Mouse (Mus musculus) limb, embryonic 10.5 days (tissue): Measurements from ENCODE around the gene Vmn2r108. TPM values are rescaled to one million over a fixed set of nuclear protein-coding genes. Genes with fewer than 3 reads are reported as not detected.
"Not testable (repeated sequence)": the region's sequence is repeated elsewhere in the genome, so short reads cannot be mapped to it uniquely, and the experiment has no call there.

Experiments
- DNase-seq: peaks from one replicate; pipeline ENCODE4 v3.0.0-alpha.2; 2017; ENCODE audit warnings: low spot score
- H3K27ac ChIP-seq: fragments of 300-500 bp; sonication (generic); 2 replicates; pipeline ENCODE4 v1.5.1; 2016; ENCODE audit warnings: mild to moderate bottlenecking
- H3K27me3 ChIP-seq: fragments of 300-500 bp; sonication (generic); 2 replicates; pipeline ENCODE4 v1.6.1; 2016; ENCODE audit warnings: low read depth, mild to moderate bottlenecking; ENCODE audit not compliant: poor library complexity, severe bottlenecking
- H3K36me3 ChIP-seq: fragments of 300-500 bp; sonication (generic); 2 replicates; pipeline ENCODE4 v1.6.1; 2016; ENCODE audit warnings: mild to moderate bottlenecking, moderate library complexity
- H3K4me1 ChIP-seq: fragments of 300-500 bp; sonication (generic); 2 replicates; pipeline ENCODE4 v1.6.1; 2016
- H3K4me3 ChIP-seq: fragments of 300-500 bp; sonication (generic); 2 replicates; pipeline ENCODE4 v1.5.1; 2016; ENCODE audit warnings: mild to moderate bottlenecking, moderate library complexity
- H3K9me3 ChIP-seq: fragments of 300-500 bp; sonication (generic); replicated peaks from 2 replicates; pipeline ENCODE4 v1.6.1; 2016; ENCODE audit warnings: mild to moderate bottlenecking
- WGBS: fragments of 180-500 bp; shearing (Covaris S2); methylation state at CpG from one replicate; pipeline ENCODE4 v1.1.7; 2016; 5-methylcytosine and 5-hydroxymethylcytosine counted together
- polyA plus RNA-seq: library from polyadenylated mRNA; unstranded; fragments of >200 nt; fragmentation: Nextera tagmentation; extraction: Ambion mirVana; gene quantifications from 2 replicates; pipeline ENCODE4 v1.2.1, GENCODE M21; 2016

The Vmn2r108 gene
- polyA plus RNA-seq: not detected in 2 replicates

DNA sequence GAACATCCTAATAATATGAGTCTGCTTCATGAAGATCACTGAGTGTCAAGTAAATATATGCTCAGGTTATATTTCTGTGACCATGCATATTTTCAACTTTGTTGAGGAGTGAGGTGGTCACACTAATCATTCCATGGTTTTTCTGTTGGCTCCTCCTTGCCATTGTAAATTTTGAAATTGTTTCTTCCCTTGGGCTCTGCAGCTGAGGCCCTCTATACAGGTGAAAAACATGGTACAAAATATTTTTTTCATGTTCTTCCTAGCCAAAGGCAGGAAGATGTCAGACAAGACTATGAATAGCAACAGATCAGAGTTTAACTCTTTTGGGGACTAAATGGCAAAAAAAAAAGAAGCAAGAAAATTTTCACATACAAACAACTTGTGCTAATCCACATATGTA lies at the start of gene Vmn2r108:
Vmn2r108 (minus strand) TSS at position 101 of the 400 bp plus-strand sequence.
- Histone ChIP-seq H3K27ac (no peak within 1 kb of the TSS), H3K4me1 (no peaks in the 10 kb centered on the region), H3K4me3 (no peak within 1 kb of the TSS), H3K27me3 (no peaks in the 10 kb centered on the region), H3K36me3 (no peaks in the 10 kb centered on the region), H3K9me3 (no peaks in the 10 kb centered on the region)
- no peak for DNase-seq

DNA sequence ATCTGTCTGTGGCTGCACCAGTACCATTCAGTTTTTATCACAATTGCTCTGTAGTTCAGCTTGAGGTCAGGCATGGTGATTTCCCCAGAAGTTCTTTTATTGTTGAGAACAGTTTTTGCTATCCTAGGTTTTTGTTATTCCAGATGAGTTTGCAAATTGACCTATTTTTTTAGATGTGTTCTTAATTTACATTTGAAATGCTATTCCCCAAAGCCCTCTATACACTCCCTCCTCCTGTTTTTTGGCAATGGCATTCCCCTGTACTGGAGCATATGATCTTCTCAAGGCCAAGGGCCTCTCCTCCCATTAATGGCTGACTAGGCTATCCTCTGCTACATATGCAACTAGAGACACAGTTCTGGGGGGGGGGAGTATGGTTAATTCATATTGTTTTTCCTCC lies 27.1 kb upstream of the Vmn2r108 start:
- not testable (repeated sequence) for H3K36me3 ChIP-seq, H3K4me3 ChIP-seq, H3K9me3 ChIP-seq, H3K27ac ChIP-seq, DNase-seq, H3K4me1 ChIP-seq, H3K27me3 ChIP-seq

DNA sequence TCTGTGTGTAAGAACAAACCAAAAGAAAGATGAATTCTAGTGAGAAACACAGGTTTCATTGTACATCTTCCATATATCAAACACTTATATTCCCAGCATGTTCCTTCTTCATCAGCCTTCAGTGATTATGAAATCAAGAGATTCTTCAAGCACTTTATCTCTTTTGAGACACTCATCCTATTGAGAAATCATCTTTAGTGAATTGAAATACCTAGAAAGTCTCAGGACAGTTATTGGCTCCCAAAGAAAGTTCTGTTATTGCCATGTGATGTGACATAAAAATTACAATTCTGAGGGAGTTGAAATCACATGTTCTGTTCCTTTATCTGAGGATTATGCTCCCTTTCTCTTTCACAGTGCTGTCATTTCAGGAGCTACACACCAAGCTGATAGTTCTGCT lies 16.7 kb upstream of the Vmn2r108 start, which contains the start of gene Vmn1r225:
Vmn1r225 (plus strand) TSS at position 301 of the 400 bp plus-strand sequence.
- no peak within 1 kb of the TSS for H3K27ac ChIP-seq

DNA sequence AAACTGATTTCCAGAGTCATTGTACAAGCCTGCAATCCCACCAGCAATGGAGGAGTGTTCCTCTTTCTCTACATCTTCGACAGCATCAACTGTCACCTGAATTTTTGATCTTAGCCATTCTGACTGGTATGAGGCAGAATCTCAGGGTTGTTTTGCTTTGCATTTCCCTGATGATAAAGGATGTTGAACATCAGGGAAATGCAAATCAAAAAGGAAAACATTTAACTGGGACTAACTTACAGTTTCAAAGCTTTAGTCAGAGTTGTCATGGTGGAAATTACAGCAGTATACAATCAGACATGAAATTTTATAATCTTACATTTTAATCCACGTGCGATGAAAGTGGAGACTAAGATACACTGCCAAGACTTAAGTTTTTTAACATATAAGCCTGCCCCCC lies 7.8 kb downstream of the Vmn2r108 start:
- Histone ChIP-seq H3K27ac (no peak overlapping the region), H3K36me3 (no peaks in the 10 kb centered on the region), H3K9me3 (no peaks in the 10 kb centered on the region), H3K4me1 (no peaks in the 10 kb centered on the region), H3K4me3 (no peak overlapping the region), H3K27me3 (no peaks in the 10 kb centered on the region)
- no peak for DNase-seq
- 83% methylated on average over 3 of the region's 3 CpGs for WGBS

More for the DNA sequence above, 16.7 kb upstream of the Vmn2r108 start, which contains the start of gene Vmn1r225:
- H3K9me3 ChIP-seq: no peaks in the 10 kb centered on the region
- H3K36me3 ChIP-seq: no peaks in the 10 kb centered on the region
- no peaks in the 10 kb centered on the region for H3K4me1 ChIP-seq
- no peak within 1 kb of the TSS for H3K4me3 ChIP-seq
- DNase-seq: no peak
- H3K27me3 ChIP-seq: no peaks in the 10 kb centered on the region

DNA sequence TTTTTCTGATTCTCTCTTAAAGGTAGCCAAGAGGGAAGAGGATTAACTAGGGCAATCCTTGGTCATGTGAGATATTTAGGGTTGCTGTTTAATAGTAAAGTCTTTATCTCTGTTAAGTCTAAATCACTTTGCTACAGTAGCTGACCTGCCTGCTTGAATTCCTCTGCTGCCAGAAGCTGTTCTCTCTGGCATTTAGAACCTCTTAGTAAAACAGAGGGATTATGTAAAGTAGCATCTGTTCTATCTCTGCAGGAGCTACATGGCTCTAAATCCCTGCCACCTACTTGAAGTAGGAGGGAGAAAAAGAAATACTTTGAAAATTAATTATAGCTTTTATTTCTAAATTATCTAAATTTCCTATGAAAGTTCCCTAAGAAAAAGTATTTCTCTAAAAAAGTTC lies 41.9 kb downstream of the Vmn2r108 start:
- Histone ChIP-seq H3K9me3 (peaks cover 5% of the 10 kb centered on the region; the same call in 1 of the 2 replicates), H3K27me3 (no peaks in the 10 kb centered on the region), H3K4me1 (no peaks in the 10 kb centered on the region), H3K4me3 (no peak overlapping the region), H3K36me3 (no peaks in the 10 kb centered on the region), H3K27ac (no peak overlapping the region)
- no peak for DNase-seq

DNA sequence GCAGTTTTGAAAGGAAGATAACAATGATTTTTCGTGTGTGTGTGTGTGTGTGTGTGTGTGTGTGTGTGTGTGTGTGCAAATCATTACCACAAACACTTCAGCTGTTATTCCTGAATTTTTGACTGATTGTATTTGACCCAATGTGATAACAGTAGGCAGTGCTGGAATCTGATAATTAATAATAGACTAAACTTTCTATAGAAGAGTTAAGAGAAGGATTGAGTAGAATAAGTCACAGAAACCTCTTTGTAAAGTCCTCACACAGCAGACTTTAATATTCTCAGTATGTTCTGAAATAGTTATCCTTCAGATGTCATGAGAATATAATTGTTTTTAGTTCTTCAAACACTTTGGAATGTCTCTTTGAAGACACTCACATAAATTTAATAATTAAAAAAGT lies 67.3 kb downstream of the Vmn2r108 start, which contains the start of gene Vmn1r224:
Vmn1r224 (plus strand) TSS at position 301 of the 400 bp plus-strand sequence.
- DNase-seq: no peak
- no peaks in the 10 kb centered on the region for H3K27me3 ChIP-seq
- no peaks in the 10 kb centered on the region for H3K4me1 ChIP-seq
- no peaks in the 10 kb centered on the region for H3K36me3 ChIP-seq
- H3K27ac ChIP-seq: no peak within 1 kb of the TSS
- no peak within 1 kb of the TSS for H3K4me3 ChIP-seq
- 41% methylated on average over 1 of the region's 1 CpGs for WGBS
- H3K9me3 ChIP-seq: no peaks in the 10 kb centered on the region

Other genes with a start within 250 kb of the Vmn2r108 start
- not detected in 2 replicates for gene Vmn2r105, start 246.3 kb downstream of the Vmn2r108 start, polyA plus RNA-seq
- not detected in 2 replicates for gene Vmn2r106, start 195.8 kb downstream of the Vmn2r108 start, polyA plus RNA-seq
- gene Vmn2r107, start 136.1 kb downstream of the Vmn2r108 start, polyA plus RNA-seq: not detected in 2 replicates
- gene Vmn1r224, start 67.2 kb downstream of the Vmn2r108 start, polyA plus RNA-seq: not detected in 2 replicates
- not detected in 2 replicates for gene Vmn1r225, start 16.8 kb upstream of the Vmn2r108 start, polyA plus RNA-seq
- not detected in 2 replicates for gene Vmn2r109, start 83.4 kb upstream of the Vmn2r108 start, polyA plus RNA-seq
- not detected in 2 replicates for gene Vmn2r110, start 115.1 kb upstream of the Vmn2r108 start, polyA plus RNA-seq
- not detected in 2 replicates for gene Fpr-rs3, start 143.5 kb upstream of the Vmn2r108 start, polyA plus RNA-seq
- gene Vmn1r226, start 201.5 kb upstream of the Vmn2r108 start, polyA plus RNA-seq: not detected in 2 replicates
- not detected in 2 replicates for gene Vmn1r227, start 248.5 kb upstream of the Vmn2r108 start, polyA plus RNA-seq